Mouse (Mus musculus): ENCODE data around the gene Zfp709. TPM values are rescaled to one million over a fixed set of nuclear protein-coding genes. Genes with fewer than 3 reads are reported as not detected.
A peak's percentile ranks its signal among the peaks of the same experiment; 100 is the strongest.

Zfp709 gene
- total and polyA plus RNA-seq, 3 experiments = 3.0 to 7.2 TPM; not detected in 1

DNA sequence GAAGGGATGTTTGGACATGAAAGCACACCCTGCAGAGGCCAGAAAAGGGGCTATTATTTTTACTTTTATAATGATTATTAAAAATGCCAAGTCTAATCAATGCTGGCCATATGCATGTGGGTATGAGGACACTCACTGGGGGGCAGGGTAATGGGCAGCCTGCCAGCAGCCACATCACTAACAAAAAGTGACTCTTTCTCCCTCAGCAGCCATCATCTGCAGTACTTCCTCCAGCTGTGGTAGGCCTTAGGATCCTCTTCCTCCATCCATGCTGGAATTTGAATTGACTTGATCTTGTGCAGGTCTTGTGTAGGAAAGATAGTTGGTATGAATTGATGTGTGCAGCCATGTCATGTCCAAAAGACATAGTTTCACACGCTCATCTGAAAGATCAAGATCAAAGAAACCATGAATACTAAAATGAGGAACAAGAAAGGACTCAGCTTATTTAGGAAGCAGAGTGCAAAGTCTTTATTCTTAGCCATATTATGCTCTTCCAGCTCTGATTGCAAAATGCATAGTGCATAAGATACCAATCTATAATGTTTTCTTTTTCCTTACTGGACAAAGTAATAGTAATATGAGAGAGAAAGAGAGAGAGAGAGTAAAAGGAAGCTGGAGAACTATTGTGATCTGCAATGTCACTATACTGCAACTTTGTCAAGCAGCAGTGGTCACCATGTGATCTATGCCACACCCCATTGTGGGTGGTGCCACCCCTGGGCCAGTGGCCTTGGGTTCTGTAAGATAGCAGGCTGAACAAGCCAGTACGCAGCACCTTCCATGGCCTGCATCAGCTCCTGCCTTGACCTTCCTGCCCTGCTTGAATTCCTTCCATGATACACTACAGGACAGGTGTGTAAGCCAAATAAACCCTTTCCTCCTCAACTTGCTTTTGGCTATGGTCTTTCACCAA lies 58.7 kb downstream of the Zfp709 start:
- DNase-seq (ENCODE audit: low read depth, low spot score) = peak; percentile 82
- no peaks in the 10 kb centered on the region for H3K9me3 ChIP-seq (replicated peaks; ENCODE audit: insufficient read depth, low read length)
- TF ChIP-seq NRF1 (IDR thresholded peaks at IDR 0.05; ENCODE audit: insufficient read depth, low read depth, low read length, poor library complexity, severe bottlenecking) = no peak
- 0 out of 2 replicates have a peak, but pooled peaks have one; percentile 6 for TF ChIP-seq TBP (IDR thresholded peaks at IDR 0.05; ENCODE audit: low read depth, low read length)
- peak; percentile 3 to 14; a peak in 2 of 4 replicates for TF ChIP-seq EP300 (IDR thresholded peaks at IDR 0.05; ENCODE audit: low read depth in 1 of 2, low read length in 2 of 2)
- TF ChIP-seq TAL1 (IDR thresholded peaks at IDR 0.05; ENCODE audit: low read length) = peak; percentile 49
- 0 out of 4 replicates have a peak, but pooled peaks of 1 of the 2 experiments have one; percentile 33 for TF ChIP-seq USF2 (IDR thresholded peaks at IDR 0.05; ENCODE audit: borderline replicate concordance in 1 of 2, insufficient read depth in 1 of 2, low read depth in 1 of 2, low read length in 2 of 2)
- TF ChIP-seq MAFK (IDR thresholded peaks at IDR 0.05; ENCODE audit: borderline replicate concordance, low read depth, low read length) = no peak
- TF ChIP-seq BHLHE40 (IDR thresholded peaks at IDR 0.05; ENCODE audit: borderline replicate concordance, low read depth, low read length) = no peak
- no peak for TF ChIP-seq RAD21 (IDR thresholded peaks at IDR 0.05; ENCODE audit: low read depth, low read length)
- peak; percentile 53; the same call in 1 of the 2 replicates for TF ChIP-seq MAX (IDR thresholded peaks at IDR 0.05; ENCODE audit: low read length)
- TF ChIP-seq ZMIZ1 (IDR thresholded peaks at IDR 0.05; ENCODE audit: low read depth, low read length) = no peak
- TF ChIP-seq CHD2 (IDR thresholded peaks at IDR 0.05; ENCODE audit: low read length) = no peak
- no peak for TF ChIP-seq POLR2AphosphoS2 (IDR thresholded peaks at IDR 0.05; ENCODE audit: low read length)
- no peak for TF ChIP-seq CHD1 (IDR thresholded peaks at IDR 0.05; ENCODE audit: low read depth, low read length)
- TF ChIP-seq MXI1 (IDR thresholded peaks at IDR 0.05; ENCODE audit: low read depth, low read length) = no peak; the same call in 1 of the 2 replicates
- peak; percentile 62 for TF ChIP-seq ETS1 (IDR thresholded peaks at IDR 0.05; ENCODE audit: low read depth, low read length)
- TF ChIP-seq ZC3H11A (IDR thresholded peaks at IDR 0.05; ENCODE audit: low read depth, low read length) = 0 out of 2 replicates have a peak, but pooled peaks have one; percentile 5
- TF ChIP-seq USF1 (IDR thresholded peaks at IDR 0.05; ENCODE audit: low read depth, low read length) = peak; percentile 81
- peak; percentile 52 for TF ChIP-seq SIN3A (IDR thresholded peaks at IDR 0.05; ENCODE audit: low read length)
- TF ChIP-seq NELFE (IDR thresholded peaks at IDR 0.05; ENCODE audit: low read depth, low read length) = peak; percentile 30; the same call in 1 of the 2 replicates
- no peak for TF ChIP-seq MYC (IDR thresholded peaks at IDR 0.05; ENCODE audit: low read depth, low read length)
- TF ChIP-seq POLR2A (IDR thresholded peaks at IDR 0.05; ENCODE audit: control insufficient read depth in 1 of 2, insufficient read depth in 1 of 2, low read depth in 1 of 2, low read length in 2 of 2, poor library complexity in 1 of 2) = peak in 1 of 2 experiments; percentile 28; a peak in 1 of 4 replicates
- TF ChIP-seq KAT2A (conservative IDR thresholded peaks at IDR 0.05; ENCODE audit: low read depth, low read length) = no peak
- no peak for TF ChIP-seq MAZ (IDR thresholded peaks at IDR 0.05; ENCODE audit: low read depth, low read length)

More for the DNA sequence above, 58.7 kb downstream of the Zfp709 start:
- Histone ChIP-seq H3K4me3 (ENCODE audit: control insufficient read depth in 1 of 2, insufficient read depth in 1 of 2, low read depth in 2 of 2, low read length in 2 of 2) (peak overlapping the region in 1 of 2 experiments; percentile 31; a peak in 1 of 4 replicates), H3K9ac (ENCODE audit: control insufficient read depth, low read depth, low read length, poor library complexity, severe bottlenecking) (no peak overlapping the region), H3K4me1 (ENCODE audit: control insufficient read depth in 1 of 2, insufficient read depth in 2 of 2, low read length in 2 of 2) (peaks cover 6 to 15% of the 10 kb centered on the region in 2 experiments), H3K27ac (ENCODE audit: control insufficient read depth, low read depth, low read length) (peak overlapping the region; percentile 65), H3K79me2 (ENCODE audit: control insufficient read depth, insufficient read depth, low read length, poor library complexity) (no peaks in the 10 kb centered on the region), H3K36me3 (ENCODE audit: control insufficient read depth in 1 of 2, insufficient read depth in 2 of 2, low read length in 2 of 2) (peaks cover 0 to 11% of the 10 kb centered on the region in 2 experiments; a peak in 2 of 4 replicates), H3K27me3 (ENCODE audit: control insufficient read depth in 1 of 2, insufficient read depth in 2 of 2, low read length in 2 of 2) (no peaks in the 10 kb centered on the region)

Measured in MEL (cell line).